Mouse (Mus musculus) macrophage (primary cell): ENCODE measurements around the gene Lmbr1. TPM values are rescaled to one million over a fixed set of nuclear protein-coding genes. Genes with fewer than 3 reads are reported as not detected.
"Not testable (repeated sequence)": the region's sequence is repeated elsewhere in the genome, so short reads cannot be mapped to it uniquely, and the experiment has no call there.

ENCODE experiments used
- H3K27ac ChIP-seq: fragments of 350-480 bp; formaldehyde crosslinking; 2 replicates; pipeline ENCODE4 v1.9.0; 2021
- H3K36me3 ChIP-seq: fragments of 350-480 bp; formaldehyde crosslinking; 2 replicates; pipeline ENCODE4 v1.9.0; 2021; ENCODE audit errors: inconsistent target
- H3K4me3 ChIP-seq: fragments of 350-480 bp; formaldehyde crosslinking; 2 replicates; pipeline ENCODE4 v1.9.0; 2021; ENCODE audit errors: inconsistent target
- H3K79me2 ChIP-seq: fragments of 350-480 bp; formaldehyde crosslinking; 2 replicates; pipeline ENCODE4 v1.9.0; 2021; ENCODE audit errors: inconsistent target
- WGBS: methylation state at CpG from one replicate; pipeline ENCODE4 v1.1.7; 2026; ENCODE audit warnings: inconsistent platforms; ENCODE audit not compliant: missing documents; 5-methylcytosine and 5-hydroxymethylcytosine counted together
- polyA plus RNA-seq: library from polyadenylated mRNA; stranded (reverse); fragments of 250-400 nt; gene quantifications from 3 replicates; pipeline ENCODE4 v1.2.4, GENCODE M21; 2018; ENCODE audit warnings: inconsistent platforms
- total RNA-seq, 78 experiments: library from RNA; depleted of rRNA; stranded (reverse); fragments of 250-400 nt; gene quantifications; 1 replicate in 9 of 78; 2 replicates in 24 of 78; 3 replicates in 43 of 78; 4 replicates in 2 of 78; pipeline ENCODE4 v1.2.4; 2018; ENCODE audit warnings: inconsistent platforms in 56 of 78

Lmbr1 gene
- 1 to 10 TPM in 25 of 26 experiments, under 1 TPM in 1; 0.75 to 9.3 (median 5.2) TPM for total RNA-seq (2018; cell fraction: chromatin; rRNA removed)
- 1 to 10 TPM in 25 of 26 experiments, under 1 TPM in 1; 0.76 to 2.7 (median 1.8) TPM for total RNA-seq (2018; cell fraction: cytosol; rRNA removed)
- total RNA-seq (2018; cell fraction: nucleus; rRNA removed) = 1 to 10 TPM; 1.1 to 7.8 (median 2.7) TPM
- 1.2 to 2.4 TPM (median 2.1 TPM) in 3 replicates for polyA plus RNA-seq

GRCm38 (mm10) chr5:29378298-29379036, at the start of gene Lmbr1:
Gene Lmbr1, minus strand, starts transcription at chr5:29378390.
- H3K4me3 ChIP-seq = peak within 1 kb of the TSS; percentile 64
- H3K27ac ChIP-seq = peak within 1 kb of the TSS; percentile 27; the same call in 1 of the 2 replicates
- no peaks in the 10 kb centered on the region for H3K79me2 ChIP-seq
- 6% methylated on average over 40 of the region's 40 CpGs for WGBS
- no peaks in the 10 kb centered on the region for H3K36me3 ChIP-seq

GRCm38 (mm10) chr5:29423330-29423729, 45.1 kb upstream of the Lmbr1 start:
- not testable (repeated sequence) for H3K4me3 ChIP-seq, H3K79me2 ChIP-seq, H3K36me3 ChIP-seq, H3K27ac ChIP-seq
- 64% methylated on average over 3 of the region's 3 CpGs for WGBS

- H3K4me3 ChIP-seq = no peak overlapping the region
- H3K36me3 ChIP-seq = no peaks in the 10 kb centered on the region
- H3K27ac ChIP-seq = no peak overlapping the region
- WGBS = 87% methylated on average over 3 of the region's 3 CpGs
- H3K79me2 ChIP-seq = no peaks in the 10 kb centered on the region
Observed at GRCm38 (mm10) chr5:29413041-29413440, 34.9 kb upstream of the Lmbr1 start.

- Histone ChIP-seq H3K27ac (no peak overlapping the region), H3K4me3 (no peak overlapping the region), H3K36me3 (no peaks in the 10 kb centered on the region), H3K79me2 (no peaks in the 10 kb centered on the region)
Observed at GRCm38 (mm10) chr5:29410854-29411253, 32.7 kb upstream of the Lmbr1 start.

GRCm38 (mm10) chr5:29398427-29398826, 20.2 kb upstream of the Lmbr1 start:
- H3K4me3 ChIP-seq = no peak overlapping the region
- WGBS = 58% methylated on average over 4 of the region's 4 CpGs
- H3K79me2 ChIP-seq = no peaks in the 10 kb centered on the region
- no peak overlapping the region for H3K27ac ChIP-seq
- no peaks in the 10 kb centered on the region for H3K36me3 ChIP-seq

- Histone ChIP-seq H3K79me2 (no peaks in the 10 kb centered on the region), H3K27ac (no peak overlapping the region), H3K4me3 (no peak overlapping the region), H3K36me3 (no peaks in the 10 kb centered on the region)
- 24% methylated on average over 15 of the region's 15 CpGs for WGBS
Observed at GRCm38 (mm10) chr5:29388944-29389765, 11.0 kb upstream of the Lmbr1 start.

- no peaks in the 10 kb centered on the region for H3K36me3 ChIP-seq
- H3K79me2 ChIP-seq = no peaks in the 10 kb centered on the region
- no peak overlapping the region for H3K27ac ChIP-seq
- 33% methylated on average over 7 of the region's 7 CpGs for WGBS
- no peak overlapping the region for H3K4me3 ChIP-seq
Observed at GRCm38 (mm10) chr5:29388181-29388943, 10.2 kb upstream of the Lmbr1 start.

GRCm38 (mm10) chr5:29387591-29387990, 9.4 kb upstream of the Lmbr1 start:
- Histone ChIP-seq H3K79me2 (no peaks in the 10 kb centered on the region), H3K27ac (no peak overlapping the region), H3K4me3 (no peak overlapping the region), H3K36me3 (no peaks in the 10 kb centered on the region)
- no CpG with 5 or more reads among the region's 1 CpGs for WGBS

GRCm38 (mm10) chr5:29382776-29383175, 4.6 kb upstream of the Lmbr1 start:
- 96% methylated on average over 1 of the region's 1 CpGs for WGBS
- Histone ChIP-seq H3K36me3 (no peaks in the 10 kb centered on the region), H3K4me3 (no peak overlapping the region), H3K27ac (no peak overlapping the region), H3K79me2 (no peaks in the 10 kb centered on the region)

- no peak overlapping the region for H3K27ac ChIP-seq
- H3K4me3 ChIP-seq = no peak overlapping the region
- H3K36me3 ChIP-seq = no peaks in the 10 kb centered on the region
- 88% methylated on average over 2 of the region's 2 CpGs for WGBS
- H3K79me2 ChIP-seq = no peaks in the 10 kb centered on the region
Observed at GRCm38 (mm10) chr5:29380091-29380490, 1.9 kb upstream of the Lmbr1 start.

GRCm38 (mm10) chr5:29377590-29378297, 446 bp downstream of the Lmbr1 start:
- Histone ChIP-seq H3K4me3 (peak overlapping the region; percentile 64), H3K36me3 (no peaks in the 10 kb centered on the region), H3K27ac (no peak overlapping the region), H3K79me2 (no peaks in the 10 kb centered on the region)
- WGBS = 4% methylated on average over 47 of the region's 47 CpGs

- H3K79me2 ChIP-seq = no peaks in the 10 kb centered on the region
- WGBS = 89% methylated on average over 6 of the region's 6 CpGs
Observed at GRCm38 (mm10) chr5:29363511-29363910, 14.7 kb downstream of the Lmbr1 start.

GRCm38 (mm10) chr5:29335836-29336235, 42.4 kb downstream of the Lmbr1 start:
- Histone ChIP-seq H3K4me3 (no peak overlapping the region), H3K36me3 (no peaks in the 10 kb centered on the region), H3K79me2 (no peaks in the 10 kb centered on the region), H3K27ac (no peak overlapping the region)
- WGBS = 55% methylated on average over 5 of the region's 5 CpGs

More at GRCm38 (mm10) chr5:29363511-29363910, 14.7 kb downstream of the Lmbr1 start:
- Histone ChIP-seq H3K4me3 (no peak overlapping the region), H3K27ac (no peak overlapping the region), H3K36me3 (no peaks in the 10 kb centered on the region)

- no peaks in the 10 kb centered on the region for H3K36me3 ChIP-seq
- H3K79me2 ChIP-seq = no peaks in the 10 kb centered on the region
- no peak overlapping the region for H3K27ac ChIP-seq
- no peak overlapping the region for H3K4me3 ChIP-seq
- WGBS = 100% methylated on average over 2 of the region's 2 CpGs
Observed at GRCm38 (mm10) chr5:29322503-29322902, 55.7 kb downstream of the Lmbr1 start.
